Mouse (Mus musculus) intestine, postnatal 0 days (tissue): ENCODE results near the gene Osbp2. TPM values are rescaled to one million over a fixed set of nuclear protein-coding genes. Genes with fewer than 3 reads are reported as not detected.

Experiments
- ATAC-seq: fragments of 200-750 bp; cut with Nextera tagmentation; 2 replicates; pipeline ENCODE4 v1.8.0; 2017; ENCODE audit warnings: mild to moderate bottlenecking, moderate TSS enrichment, moderate library complexity
- H3K27ac ChIP-seq: fragments of 300-500 bp; sonication (generic); 2 replicates; pipeline ENCODE4 v1.5.1; 2014; ENCODE audit warnings: mild to moderate bottlenecking, low read depth, low read length, moderate library complexity
- H3K27me3 ChIP-seq: fragments of 300-500 bp; sonication (generic); replicated peaks from 2 replicates; pipeline ENCODE4 v1.6.1; 2014; ENCODE audit warnings: low read length, mixed read lengths; ENCODE audit not compliant: control insufficient read depth, insufficient read depth
- H3K36me3 ChIP-seq: fragments of 300-500 bp; sonication (generic); 2 replicates; pipeline ENCODE4 v1.6.1; 2014; ENCODE audit warnings: mild to moderate bottlenecking, moderate library complexity; ENCODE audit not compliant: control insufficient read depth, insufficient read depth
- H3K4me1 ChIP-seq: fragments of 300-500 bp; sonication (generic); replicated peaks from 2 replicates; pipeline ENCODE4 v1.6.1; 2014; ENCODE audit warnings: antibody characterized with exemption, low read length, mixed read lengths; ENCODE audit not compliant: control insufficient read depth, insufficient read depth
- H3K4me2 ChIP-seq: fragments of 300-500 bp; sonication (generic); replicated peaks from 2 replicates; pipeline ENCODE4 v1.6.1; 2014; ENCODE audit warnings: low read depth, mild to moderate bottlenecking, moderate library complexity
- H3K4me3 ChIP-seq: fragments of 300-500 bp; sonication (generic); 2 replicates; pipeline ENCODE4 v1.5.1; 2014; ENCODE audit warnings: low read depth, low read length
- H3K9ac ChIP-seq: fragments of 300-500 bp; sonication (generic); 2 replicates; pipeline ENCODE4 v1.6.1; 2014; ENCODE audit warnings: mild to moderate bottlenecking, low read depth, low read length
- H3K9me3 ChIP-seq: fragments of 300-500 bp; sonication (generic); 2 replicates; pipeline ENCODE4 v1.6.1; 2016; ENCODE audit warnings: mixed run types; ENCODE audit not compliant: control insufficient read depth
- CTCF ChIP-seq: sonication (generic); IDR thresholded peaks from 2 replicates; pipeline ENCODE4 v1.5.1; 2016; ENCODE audit warnings: low read depth, mild to moderate bottlenecking, control low read depth, antibody characterized with exemption, moderate library complexity
- WGBS: fragments of 180-500 bp; shearing (Covaris S2); extraction: QIAGEN DNeasy Blood & Tissue Kit; methylation state at CpG from one replicate; pipeline ENCODE4 v1.1.7; 2014; 5-methylcytosine and 5-hydroxymethylcytosine counted together
- polyA plus RNA-seq: library from polyadenylated mRNA; unstranded; fragments of >200 nt; fragmentation: Nextera tagmentation; extraction: Ambion mirVana; gene quantifications from 2 replicates; pipeline ENCODE4 v1.2.1, GENCODE M21; 2015

The Osbp2 gene
- polyA plus RNA-seq, 1 experiment from 2014 or later, result 1.9 TPM

GRCm38 (mm10) chr11:3742449-3742848 lies 121.3 kb downstream of the Osbp2 start:
- Histone ChIP-seq H3K4me2 (no peak overlapping the region), H3K9ac (no peak overlapping the region)
- WGBS, result 82% methylated on average over 8 of the region's 8 CpGs

GRCm38 (mm10) chr11:3741183-3741582 lies 122.5 kb downstream of the Osbp2 start:
- Histone ChIP-seq H3K27me3 (0 out of 2 replicates have a peak, but pooled peaks cover 6% of the 10 kb centered on the region), H3K4me2 (no peak overlapping the region), H3K4me3 (no peak overlapping the region), H3K36me3 (no peaks in the 10 kb centered on the region), H3K9me3 (no peaks in the 10 kb centered on the region), H3K9ac (no peak overlapping the region), H3K27ac (no peak overlapping the region), H3K4me1 (no peaks in the 10 kb centered on the region)
- no peak for ATAC-seq
- WGBS, result 81% methylated on average over 12 of the region's 12 CpGs
- no peak for TF ChIP-seq CTCF

More at GRCm38 (mm10) chr11:3742449-3742848, 121.3 kb downstream of the Osbp2 start:
- no peaks in the 10 kb centered on the region for H3K4me1 ChIP-seq
- H3K36me3 ChIP-seq, result no peaks in the 10 kb centered on the region
- no peak for TF ChIP-seq CTCF
- no peak for ATAC-seq
- H3K4me3 ChIP-seq, result no peak overlapping the region
- H3K9me3 ChIP-seq, result no peaks in the 10 kb centered on the region
- 0 out of 2 replicates have a peak, but pooled peaks cover 7% of the 10 kb centered on the region for H3K27me3 ChIP-seq
- H3K27ac ChIP-seq, result no peak overlapping the region

GRCm38 (mm10) chr11:3738778-3739177 lies 124.9 kb downstream of the Osbp2 start:
- Histone ChIP-seq H3K4me3 (no peak overlapping the region), H3K4me1 (no peaks in the 10 kb centered on the region), H3K27ac (no peak overlapping the region), H3K27me3 (no peaks in the 10 kb centered on the region), H3K4me2 (no peak overlapping the region), H3K9me3 (no peaks in the 10 kb centered on the region), H3K9ac (no peak overlapping the region), H3K36me3 (no peaks in the 10 kb centered on the region)
- ATAC-seq, result no peak
- WGBS, result 71% methylated on average over 2 of the region's 2 CpGs
- no peak for TF ChIP-seq CTCF

DNA sequence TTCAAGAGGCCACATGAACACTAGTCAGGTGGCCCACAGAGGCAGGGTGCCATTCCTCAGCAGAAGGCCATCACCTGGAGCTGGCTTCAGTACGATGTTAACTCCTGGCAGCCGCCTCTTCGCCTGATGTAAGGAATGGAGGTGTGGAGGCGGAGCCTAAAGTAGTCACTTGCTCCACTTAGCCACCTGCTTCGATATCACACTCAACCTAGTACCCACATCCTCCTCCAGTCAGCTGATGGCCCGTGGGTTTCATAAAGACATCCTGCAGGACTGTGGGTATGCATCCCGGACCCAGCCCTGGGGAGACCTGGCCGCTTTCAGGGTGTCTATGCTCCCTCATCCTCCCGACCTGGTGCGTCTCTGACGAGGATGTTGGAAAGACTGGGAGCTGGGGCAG lies 128.0 kb downstream of the Osbp2 start:
- no peaks in the 10 kb centered on the region for H3K36me3 ChIP-seq
- no peak overlapping the region for H3K9ac ChIP-seq
- H3K27me3 ChIP-seq, result no peaks in the 10 kb centered on the region
- WGBS, result 72% methylated on average over 11 of the region's 11 CpGs
- TF ChIP-seq CTCF, result no peak
- no peak overlapping the region for H3K4me2 ChIP-seq
- no peak overlapping the region for H3K27ac ChIP-seq
- H3K4me3 ChIP-seq, result no peak overlapping the region
- H3K4me1 ChIP-seq, result no peaks in the 10 kb centered on the region
- no peaks in the 10 kb centered on the region for H3K9me3 ChIP-seq
- no peak for ATAC-seq

DNA sequence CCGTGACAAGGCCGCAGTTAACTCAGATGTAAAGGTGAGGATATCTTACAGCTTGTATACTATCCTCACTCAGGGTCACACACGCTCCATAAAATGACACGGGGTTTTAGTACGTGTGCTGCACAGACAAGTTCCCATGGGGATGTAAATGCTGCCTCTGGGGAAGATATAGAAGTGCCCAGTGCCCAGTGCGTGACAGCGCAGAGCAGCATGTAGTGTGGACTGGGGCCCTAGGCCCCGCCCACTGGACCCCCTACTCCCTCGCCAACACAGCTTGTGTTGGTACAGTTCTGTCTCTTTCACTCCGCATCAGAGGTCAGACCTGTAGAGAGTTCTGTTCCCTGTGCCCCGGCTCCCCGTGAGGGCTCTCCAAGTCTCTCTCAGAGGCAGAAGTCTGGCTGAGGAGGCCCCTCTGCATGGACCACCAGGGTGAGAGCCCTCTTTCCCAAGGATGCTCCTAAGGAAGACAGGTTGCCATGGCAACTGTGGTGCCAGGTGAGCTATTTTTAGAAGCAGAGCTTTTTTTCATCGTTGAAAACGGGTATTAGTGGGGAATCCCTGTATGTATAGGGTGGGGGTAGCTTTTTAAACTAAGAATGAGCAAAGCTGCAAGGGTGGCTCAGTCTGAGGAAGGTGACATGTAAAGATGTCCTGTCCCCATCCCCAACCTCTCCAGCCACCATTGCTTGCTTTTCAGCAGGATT lies 129.6 kb downstream of the Osbp2 start:
- Histone ChIP-seq H3K4me1 (no peaks in the 10 kb centered on the region), H3K9me3 (no peaks in the 10 kb centered on the region), H3K36me3 (no peaks in the 10 kb centered on the region), H3K9ac (no peak overlapping the region), H3K4me2 (no peak overlapping the region), H3K27ac (no peak overlapping the region), H3K27me3 (no peaks in the 10 kb centered on the region), H3K4me3 (no peak overlapping the region)
- ATAC-seq, result no peak
- TF ChIP-seq CTCF, result no peak
- WGBS, result 71% methylated on average over 14 of the region's 14 CpGs

- WGBS, result 82% methylated on average over 4 of the region's 4 CpGs
- ATAC-seq, result no peak
- Histone ChIP-seq H3K27ac (no peak overlapping the region), H3K9ac (no peak overlapping the region), H3K9me3 (no peaks in the 10 kb centered on the region), H3K36me3 (no peaks in the 10 kb centered on the region), H3K4me3 (no peak overlapping the region), H3K27me3 (no peaks in the 10 kb centered on the region), H3K4me1 (no peaks in the 10 kb centered on the region), H3K4me2 (no peak overlapping the region)
- TF ChIP-seq CTCF, result no peak
Measured at GRCm38 (mm10) chr11:3731469-3731868, 132.2 kb downstream of the Osbp2 start.
